Mouse (Mus musculus) kidney, adult 9 months (tissue): Measurements from ENCODE around the gene Tob2.

ENCODE experiments used
- DNase-seq: peaks from one replicate; pipeline ENCODE4 v3.0.0; 2022

Gene Tob2

DNA sequence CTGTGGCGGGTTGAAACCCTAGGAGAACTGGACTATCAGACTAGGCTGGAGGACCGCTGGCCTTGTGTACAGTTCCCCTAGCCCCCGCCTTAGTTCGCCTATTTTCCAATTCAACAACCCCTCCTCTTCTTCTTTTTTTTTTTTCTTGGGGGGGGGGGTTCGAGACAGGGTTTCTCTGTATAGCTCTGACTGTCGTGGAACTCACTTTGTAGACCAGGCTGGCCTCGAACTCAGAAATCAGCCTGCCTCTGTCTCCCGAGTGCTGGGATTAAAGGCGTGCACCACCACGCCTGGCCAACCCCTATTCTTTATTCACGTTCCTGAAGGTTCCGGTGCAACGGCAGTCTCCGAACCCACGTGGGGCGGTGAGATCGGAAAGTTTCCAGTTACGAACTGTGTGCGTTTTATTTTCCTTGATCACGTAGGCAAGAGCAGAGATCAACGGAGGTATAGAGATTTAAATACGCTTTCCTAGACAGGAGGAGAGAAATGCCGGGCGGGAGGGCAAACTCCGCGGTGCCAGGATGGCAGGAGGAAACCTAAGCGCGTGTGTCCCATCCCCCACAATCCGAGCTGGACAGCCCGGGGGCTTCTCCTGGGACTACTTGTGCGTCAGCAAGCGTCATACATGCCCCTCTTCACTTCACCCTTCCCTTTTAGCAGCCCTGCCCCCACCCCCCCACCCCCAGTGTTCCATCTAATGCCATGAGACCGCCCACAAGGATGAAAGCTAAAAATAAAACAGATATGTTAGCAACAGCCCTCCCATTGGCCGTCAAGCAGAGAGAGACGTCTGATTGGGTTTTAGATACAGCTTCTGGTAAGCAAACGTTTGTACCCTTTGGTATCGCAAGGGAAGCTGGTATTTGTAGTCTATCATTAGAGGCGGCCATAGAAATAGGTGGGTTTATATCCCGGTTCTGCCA lies 997 bp upstream of the Tob2 start:
- peak; percentile 97 for DNase-seq

DNA sequence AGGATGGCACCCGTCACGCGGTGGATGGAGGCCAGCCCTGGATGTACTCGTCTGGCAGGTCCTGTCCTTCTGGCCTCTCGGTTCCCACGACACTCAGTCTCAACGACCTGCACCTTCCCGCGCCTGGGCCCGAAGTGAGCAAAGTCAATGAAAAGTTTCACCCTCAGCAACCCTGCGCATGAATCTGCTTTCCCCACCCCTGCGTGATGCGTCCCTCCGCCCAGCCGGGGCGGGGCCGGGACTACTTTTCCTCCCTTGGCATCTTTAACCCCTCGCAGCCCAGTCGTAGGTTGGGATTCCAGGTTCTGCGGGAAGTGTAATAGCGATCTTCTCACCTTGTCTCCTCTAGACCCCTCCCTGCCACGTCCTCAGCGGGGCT lies 469 bp downstream of the Tob2 start:
- peak; percentile 96 for DNase-seq

DNA sequence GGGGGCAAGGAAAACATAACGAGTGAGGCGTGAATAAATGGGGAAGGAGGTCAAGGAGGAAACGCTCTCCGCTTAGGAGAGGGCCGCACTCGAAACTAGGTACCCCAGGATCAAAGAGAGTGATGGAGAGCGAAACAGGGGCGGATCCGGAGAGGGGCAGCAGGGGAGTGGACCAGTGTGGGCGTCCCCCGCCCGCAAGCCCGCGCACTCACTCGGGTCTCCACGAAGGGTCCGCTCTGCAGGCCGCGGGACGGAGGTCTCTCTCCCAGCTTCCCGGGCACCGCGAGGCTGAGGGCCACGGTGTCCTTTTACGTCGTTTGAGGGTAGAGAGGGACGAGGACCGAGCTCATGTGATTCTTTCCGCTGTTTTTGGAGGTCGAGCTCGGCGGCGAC lies 876 bp downstream of the Tob2 start:
- no peak for DNase-seq

DNA sequence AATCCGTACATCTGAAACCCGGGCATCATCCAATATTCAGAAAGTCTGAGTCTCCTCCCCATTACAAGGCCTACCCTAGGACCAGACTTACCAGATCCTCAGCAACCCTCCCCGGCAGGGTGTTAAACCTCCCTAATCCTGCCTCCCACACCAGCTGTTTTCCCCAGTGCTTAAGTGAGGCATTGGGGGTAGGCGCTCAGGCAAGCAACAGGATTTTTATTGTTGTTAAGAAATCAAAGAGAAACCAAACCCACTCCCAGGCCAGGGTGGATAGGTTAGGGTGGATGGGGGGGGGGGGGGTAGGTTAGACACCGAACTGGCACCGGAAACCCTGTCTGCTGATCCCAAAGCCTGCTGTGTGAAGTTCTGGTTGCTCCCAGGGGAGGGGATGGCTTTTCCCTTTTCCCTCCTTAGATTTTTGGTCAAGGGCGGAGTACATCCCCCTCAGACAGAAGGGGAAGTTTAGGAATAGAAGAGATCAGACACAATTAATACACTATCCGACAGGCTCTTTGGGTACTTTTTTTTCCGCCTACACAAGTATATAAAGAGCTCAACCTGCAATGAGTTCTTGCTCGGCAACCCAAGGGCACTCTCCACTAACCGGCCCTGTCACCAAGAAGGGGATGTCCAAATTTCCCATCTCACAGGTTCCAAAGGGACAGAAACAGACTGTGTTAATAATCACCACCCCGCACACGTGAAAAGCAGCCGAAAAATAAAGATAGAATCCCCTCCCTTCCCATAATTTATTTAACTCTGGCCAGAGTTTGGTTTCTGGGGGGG lies 1.5 kb downstream of the Tob2 start:
- DNase-seq = peak; percentile 49

DNA sequence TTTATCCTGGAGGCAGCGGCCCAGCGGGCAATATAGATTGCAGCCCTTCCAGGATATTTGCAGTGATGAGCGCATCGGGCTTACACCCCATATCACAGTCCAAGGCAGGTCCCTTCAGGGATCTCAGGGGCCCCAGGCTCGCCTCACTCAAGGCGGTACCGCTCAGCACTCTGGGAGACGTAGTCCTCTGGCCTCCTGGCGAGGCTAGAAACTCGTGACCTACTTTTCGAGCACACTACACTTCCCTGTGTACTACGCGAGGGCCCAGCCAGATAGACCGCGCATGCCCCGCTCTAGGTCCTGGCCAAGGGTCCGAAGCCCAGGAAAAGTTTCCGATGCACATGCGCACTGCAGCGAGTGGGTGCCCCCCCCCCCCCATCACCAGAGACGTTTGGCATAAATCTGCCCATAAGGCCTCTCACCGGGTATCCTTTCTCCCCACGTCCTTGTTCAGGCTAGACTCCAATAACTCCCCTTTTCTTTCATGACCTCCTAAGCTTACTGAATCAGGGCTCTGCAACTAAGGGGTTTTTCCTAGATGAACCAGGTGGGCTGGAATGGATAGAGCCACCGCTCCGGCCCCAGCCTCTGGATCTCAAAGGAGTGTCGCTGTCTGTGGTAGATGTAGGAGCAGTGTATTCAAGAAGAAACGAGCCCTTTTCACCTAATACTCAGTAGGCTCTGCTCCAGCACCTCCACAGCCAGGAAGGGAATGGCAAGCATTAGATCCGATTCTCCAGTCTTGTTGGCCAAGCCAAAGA lies 2.4 kb downstream of the Tob2 start:
- DNase-seq = peak; percentile 93

DNA sequence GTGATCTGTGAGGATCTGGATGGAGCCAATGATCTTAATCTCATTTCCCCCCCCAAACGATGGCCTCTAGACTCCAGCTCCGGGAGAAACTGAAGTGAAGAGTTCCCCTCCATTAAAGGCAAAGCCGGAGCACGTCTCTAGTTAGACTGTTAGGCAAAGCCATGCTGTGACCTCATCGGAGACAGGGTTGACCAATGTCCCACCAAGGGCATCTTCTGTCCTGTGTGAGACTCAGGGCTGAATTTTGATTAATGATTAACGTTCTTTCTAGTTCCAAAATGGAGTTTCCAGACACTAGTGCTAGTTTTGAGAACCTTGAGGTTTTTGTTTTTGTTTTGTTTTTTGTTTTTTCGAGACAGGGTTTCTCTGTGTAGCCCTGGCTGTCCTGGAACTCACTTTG lies 5.5 kb downstream of the Tob2 start:
- DNase-seq = peak; percentile 70

DNA sequence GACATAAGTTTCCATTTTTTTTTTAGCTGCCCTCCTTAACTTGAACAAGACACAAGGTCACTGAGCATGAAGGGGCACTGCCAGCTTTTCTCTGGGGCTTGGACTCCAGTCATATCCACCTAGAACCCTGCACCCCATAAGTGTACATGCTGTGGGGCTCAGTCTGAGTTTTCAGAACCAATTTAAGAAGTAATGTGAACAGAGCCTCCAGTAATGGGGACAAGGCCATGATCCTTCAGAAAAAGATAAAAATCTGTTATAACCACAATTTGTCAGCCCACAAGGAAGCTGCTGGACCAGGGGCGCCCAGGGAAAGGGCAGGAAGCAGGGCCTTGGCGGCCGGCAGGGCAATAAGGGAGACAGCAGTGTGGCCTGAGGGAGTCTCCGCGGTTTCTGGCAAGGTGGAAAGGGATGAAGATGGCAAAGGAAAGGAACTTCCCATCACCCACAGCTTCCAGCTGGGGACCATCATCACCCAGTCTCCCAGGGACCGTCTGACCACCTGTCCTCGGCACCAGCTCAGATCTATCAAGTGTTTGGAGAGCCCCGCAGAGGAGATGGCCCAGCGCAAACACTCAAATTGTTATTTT lies 6.1 kb downstream of the Tob2 start:
- DNase-seq = no peak

DNA sequence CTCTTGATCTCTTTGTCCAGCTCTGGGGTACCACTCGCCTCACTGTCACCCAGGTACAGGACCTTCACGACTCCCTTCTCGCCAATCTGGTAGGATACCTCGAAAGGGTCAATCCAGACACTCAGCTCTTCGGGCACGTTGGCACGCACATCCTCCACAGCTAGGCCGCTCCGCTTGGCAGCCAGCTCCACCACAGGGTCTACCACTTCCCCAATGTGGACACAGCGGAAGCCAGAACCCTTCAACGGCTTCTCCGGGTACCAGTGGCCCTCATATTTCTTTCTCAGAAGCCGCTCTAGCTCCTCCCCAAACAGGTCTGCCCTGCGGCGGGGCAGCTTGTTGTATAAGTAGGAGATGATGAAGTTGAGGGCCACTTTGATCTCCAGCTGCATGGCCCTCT lies 7.2 kb downstream of the Tob2 start:
- no peak for DNase-seq

DNA sequence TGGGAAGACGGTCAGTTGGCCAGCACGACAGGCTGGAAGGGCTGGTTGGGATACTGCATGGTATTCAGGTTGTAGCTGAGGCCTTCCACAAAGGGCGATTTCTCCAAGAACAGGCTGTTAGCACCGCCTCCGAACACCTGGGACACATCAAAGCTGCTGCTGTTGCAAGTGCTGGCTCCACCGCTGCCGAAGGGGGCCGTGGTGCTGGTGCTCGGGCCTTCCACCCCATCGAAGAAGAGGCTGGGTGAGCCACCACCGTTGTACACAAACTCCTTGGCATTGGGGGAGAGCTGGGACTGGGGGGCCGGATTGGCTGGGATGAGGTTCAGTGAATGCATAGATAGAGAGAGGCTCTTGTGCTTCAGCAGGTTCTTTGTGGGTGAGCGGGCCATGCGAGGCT lies 7.9 kb downstream of the Tob2 start:
- DNase-seq = no peak

DNA sequence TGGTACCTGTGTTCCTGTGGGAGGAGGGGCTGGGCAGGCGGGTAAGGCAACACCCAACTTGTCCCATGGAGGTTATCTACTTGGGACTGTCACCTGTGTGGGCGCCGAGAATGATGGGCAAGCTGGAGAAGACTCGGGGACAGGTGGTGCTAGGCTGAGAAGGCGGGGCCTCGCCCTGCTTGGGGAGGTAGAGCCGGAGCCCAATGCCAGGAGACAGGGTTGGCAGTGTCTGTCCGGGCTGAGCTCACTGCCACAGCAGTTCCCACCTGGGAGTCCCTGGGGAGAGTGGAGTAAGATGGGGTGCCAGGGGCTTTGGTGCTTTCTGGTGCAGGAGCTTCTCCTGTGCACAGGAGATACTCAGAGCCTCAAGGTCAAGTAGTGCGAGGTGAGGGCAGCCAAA lies 9.5 kb downstream of the Tob2 start:
- DNase-seq = no peak

DNA sequence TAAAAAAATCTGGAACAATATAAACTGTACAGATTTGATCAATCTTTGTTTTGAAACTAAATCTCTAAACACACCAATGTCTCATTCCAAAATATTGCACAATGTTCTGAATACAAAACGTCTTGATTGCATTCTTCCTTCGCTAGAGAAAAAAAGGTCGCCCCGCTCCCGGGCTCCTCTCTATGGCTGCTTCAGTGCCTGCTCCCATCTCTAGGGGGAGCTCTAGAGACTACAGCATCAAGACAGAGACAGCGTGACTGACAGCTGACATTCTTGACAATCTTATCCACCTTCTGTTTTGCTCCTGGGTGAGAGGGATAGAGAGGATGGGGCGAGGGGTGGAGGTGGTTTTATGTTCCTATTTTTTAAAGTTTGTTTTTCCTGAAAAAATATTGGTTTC lies 10.3 kb downstream of the Tob2 start:
- DNase-seq = peak; percentile 82

DNA sequence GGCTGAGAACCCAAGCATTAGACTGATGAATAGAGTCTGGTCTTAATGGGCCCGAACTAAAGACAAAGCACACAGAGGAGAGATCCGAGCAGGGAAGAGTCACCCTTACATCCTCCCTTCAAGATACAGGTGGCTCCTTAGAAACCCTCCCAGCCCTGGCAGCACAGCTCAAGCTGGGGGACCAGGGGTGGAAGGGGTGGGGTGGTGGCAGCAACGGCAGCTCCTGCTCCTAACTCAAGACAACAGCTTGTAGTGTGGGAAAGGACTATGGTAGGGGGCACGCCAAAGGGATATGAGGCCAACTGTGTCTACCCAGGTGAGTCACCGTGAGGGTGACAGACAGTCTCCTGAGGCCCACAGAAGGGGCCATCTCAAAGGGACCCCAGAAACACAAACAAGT lies 10.7 kb downstream of the Tob2 start:
- DNase-seq = no peak

DNA sequence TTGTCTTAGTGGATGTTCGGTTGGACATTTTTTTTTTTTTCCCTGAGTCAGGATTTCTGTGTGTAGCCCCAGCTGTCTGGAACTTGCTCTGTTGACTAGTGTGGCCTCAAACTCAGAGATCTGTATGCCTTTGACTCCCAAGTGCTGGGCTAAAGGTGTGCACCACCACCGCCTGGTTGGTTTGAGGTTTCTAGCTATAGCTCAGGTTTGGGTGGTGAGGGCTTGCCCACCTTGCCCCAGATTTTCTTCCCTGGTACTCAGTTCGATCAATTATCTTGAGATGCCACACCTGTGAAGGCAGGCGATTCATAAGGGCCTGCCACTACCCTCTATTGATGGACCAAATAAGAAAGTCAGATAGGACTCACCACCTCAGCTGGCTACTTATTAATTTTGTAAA lies 11.4 kb downstream of the Tob2 start:
- no peak for DNase-seq

DNA sequence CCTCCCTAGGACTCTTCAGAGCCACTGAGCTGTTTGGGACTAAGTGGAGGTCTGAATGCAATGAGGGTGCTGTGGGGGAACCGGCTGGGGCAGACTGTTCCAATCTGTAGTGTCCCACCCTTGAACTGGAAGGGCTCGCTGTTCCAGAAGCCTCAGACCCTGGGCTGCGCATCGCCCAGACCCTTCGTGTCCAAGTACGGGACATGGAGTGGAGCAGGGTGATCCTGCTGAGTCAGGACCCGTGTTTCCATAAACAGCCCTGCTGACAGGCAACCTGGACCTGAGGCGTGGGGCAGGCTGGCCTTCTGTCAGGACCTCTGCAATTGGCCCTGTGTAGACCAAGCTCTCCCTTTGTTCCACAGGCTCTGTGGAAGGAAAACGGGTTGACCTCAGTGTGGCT lies 11.8 kb downstream of the Tob2 start:
- no peak for DNase-seq

DNA sequence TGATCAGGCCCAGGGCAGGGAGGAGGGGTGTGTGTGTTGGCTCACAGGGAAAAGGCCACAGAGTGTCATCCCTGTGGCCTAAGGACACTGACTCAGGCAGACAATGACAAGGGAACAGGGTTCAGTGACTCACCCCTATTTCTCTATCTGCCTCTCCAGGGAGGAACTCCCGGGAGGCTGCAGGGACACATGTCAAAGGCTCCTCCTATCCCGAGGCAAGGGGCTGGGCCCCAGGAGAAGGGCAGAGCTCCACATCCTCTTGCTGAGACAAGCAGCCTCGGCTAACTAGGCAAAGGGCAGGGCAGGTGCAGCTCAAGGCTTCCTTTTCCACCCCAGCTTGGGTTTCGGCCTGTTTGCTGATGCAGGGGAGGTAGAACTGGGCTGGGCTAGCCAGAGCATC lies 12.9 kb downstream of the Tob2 start:
- DNase-seq = peak; percentile 90

DNA sequence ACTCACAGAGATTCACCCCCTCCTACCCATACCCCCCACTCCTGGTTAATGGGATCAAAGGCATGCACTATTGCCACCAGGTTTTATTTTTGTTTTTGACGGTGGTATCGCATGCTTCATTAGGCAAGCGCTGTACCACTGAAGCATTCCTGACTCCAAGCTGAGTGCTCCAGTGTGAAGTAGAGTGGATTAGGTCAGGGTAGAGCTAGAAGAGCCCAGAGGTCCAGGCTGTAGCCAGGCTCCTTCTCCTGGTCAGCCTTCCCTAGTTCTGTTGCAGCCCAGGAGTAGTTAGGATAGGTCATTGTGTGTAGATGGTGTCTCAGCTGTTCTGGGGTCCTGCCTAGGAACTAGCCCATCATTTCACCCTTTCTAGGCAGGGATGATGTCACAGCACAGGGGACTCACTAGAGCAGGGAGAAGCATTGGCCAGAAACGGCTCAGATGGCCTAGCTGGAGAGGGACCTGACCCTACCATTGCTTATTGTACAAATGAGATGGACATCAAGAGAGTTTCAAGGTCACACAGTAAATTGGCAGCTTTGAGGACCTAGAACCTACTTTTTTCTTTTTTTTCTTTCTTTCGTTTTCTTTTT lies 13.5 kb downstream of the Tob2 start:
- DNase-seq = no peak

DNA sequence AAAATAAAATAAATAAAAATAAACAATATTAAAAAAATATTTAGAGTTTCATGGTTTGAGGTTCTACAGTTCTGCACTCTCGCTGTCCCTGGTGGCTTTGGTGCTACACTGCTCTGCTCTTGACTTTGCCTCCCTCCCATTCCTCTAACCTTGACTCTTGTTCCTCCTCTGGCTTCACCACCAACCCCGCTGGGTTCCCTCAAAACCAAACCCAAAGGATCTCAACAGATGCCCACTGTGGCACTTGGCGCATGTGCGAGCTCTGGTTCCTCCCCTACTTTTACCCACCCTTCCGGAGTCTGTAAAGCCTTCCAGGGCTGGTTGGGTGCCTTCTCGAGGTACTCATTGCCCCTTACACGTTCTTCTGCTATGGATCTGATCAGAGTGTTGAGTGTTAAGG lies 16.3 kb downstream of the Tob2 start:
- DNase-seq = no peak

DNA sequence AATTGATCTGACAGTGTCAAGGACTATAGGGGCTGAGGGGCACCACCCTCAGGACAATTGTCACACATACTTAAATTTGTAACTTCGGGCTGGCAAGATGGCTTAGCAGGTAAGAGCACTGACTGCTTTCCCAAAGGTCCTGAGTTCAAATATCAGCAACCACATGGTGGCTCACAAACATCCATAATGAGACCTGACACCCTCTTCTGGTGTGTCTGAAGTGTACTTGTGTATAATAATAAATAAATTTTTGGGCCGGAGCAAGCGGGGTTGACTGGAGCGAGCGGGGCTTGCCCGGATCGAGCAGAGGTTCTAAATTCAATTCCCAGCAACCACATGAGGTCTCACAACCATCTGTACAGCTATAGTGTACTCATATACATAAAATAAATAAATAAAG lies 18.3 kb downstream of the Tob2 start:
- no peak for DNase-seq

DNA sequence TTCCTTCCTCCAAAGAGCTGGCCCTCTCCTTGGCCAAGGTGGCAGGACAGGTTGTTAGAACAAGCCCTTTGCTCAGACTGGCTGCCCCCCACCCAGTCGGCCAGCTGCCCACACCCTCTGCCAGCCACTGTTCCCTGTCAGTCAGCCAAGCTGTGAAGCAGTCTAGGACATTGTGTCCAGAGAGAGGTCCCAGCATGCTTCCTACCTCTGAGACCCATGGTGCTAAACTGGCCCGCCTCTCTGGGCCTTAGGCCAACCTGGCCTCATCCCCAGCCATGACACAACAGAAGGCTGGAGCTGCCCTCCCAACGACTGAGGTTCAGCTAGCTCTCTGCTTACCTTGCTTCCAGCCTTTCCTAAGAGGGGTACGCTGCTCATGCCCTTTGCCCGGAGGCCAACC lies 19.0 kb downstream of the Tob2 start:
- peak; percentile 99 for DNase-seq

DNA sequence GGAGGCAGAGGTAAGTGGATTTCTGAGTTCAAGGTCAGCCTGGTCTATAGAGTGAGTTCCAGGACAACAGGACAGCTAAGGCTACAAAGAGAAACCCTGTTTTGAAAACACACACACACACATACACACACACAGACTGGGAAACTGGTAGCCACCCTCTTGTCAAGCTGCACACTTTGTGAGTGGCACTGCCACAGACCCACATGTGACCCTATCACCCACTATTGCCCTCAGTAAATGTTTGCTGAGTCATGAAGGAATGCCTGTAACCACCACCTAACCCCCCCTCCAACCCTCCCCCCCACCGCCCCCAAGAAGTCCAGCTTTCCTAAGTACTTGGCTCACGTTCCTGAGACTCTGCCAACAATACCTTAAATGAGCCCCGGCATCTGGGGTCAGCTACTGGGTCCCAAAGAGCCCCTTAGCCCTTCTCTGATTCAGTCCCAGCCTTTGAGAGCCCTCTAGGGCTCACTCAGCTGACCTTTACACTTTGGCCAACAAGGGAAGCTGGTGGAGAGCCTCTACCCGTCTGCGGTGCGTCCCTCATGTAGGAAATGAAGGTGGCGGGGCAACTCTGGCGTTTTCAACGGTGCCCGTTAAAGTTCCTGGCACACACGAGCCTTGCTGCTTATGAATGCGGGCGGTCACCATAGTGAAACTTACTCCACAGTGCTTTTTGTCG lies 19.9 kb downstream of the Tob2 start:
- peak; percentile 72 for DNase-seq

DNA sequence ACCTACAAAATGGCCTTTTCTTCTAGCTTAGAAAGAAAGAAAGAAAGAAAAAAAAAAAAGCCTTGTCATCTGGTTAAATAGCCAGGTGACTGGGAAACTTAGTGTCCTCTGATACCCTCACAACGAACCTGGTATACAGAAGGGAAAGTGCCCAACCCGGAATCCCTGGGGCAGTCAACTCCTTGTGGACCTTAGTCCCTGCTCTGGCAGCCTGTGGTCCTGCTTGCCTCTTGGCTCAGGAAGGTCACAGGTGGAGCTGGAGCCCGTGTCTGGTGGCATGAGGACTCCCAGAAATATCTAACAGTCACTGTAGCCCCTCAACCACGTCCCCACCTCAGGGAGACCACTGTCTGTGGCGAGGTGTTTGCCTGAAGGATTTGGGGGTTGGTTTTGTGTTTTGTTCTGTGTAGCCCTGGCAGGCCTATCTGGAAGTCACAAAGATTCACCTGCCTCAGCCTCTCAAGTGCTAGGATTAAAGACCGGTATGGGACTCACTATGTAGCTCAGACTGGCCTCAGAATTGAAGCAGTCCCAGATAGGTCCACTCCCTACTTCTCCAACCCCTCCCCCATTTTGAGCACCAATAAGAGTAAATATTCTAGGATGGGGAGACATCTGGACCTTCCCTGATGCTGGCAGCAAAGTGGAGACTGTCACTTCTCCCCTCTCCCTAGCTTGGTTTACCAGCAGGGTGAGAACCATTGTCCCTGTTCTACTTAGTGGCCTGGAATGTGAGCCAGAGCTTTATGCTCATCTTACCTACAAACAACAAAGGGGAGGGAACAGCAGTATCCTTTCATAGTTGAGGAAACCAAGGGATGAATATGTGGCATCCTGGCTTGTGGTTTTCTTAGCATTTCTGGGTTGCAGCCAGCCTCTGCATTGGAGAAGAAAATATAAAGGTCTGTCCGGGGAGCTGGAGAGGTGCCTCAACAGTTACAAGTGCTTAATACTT lies 21.4 kb downstream of the Tob2 start:
- DNase-seq = peak; percentile 83
